Mouse (Mus musculus) C2C12 (cell line): ENCODE data around the gene Sema5b.

Source experiments
- CEBPB ChIP-seq: IDR thresholded peaks from one replicate; pipeline ENCODE4 v1.6.1; 2011; ENCODE audit warnings: low read depth, mild to moderate bottlenecking, control low read depth, moderate library complexity
- CTCF ChIP-seq: IDR thresholded peaks from one replicate; pipeline ENCODE4 v1.5.1; 2011; ENCODE audit not compliant: control insufficient read depth, insufficient read depth, insufficient read length
- FOSL1 ChIP-seq: IDR thresholded peaks from one replicate; pipeline ENCODE4 v1.8.0; 2011; ENCODE audit warnings: mild to moderate bottlenecking, low read length; ENCODE audit not compliant: poor library complexity, insufficient read depth, severe bottlenecking

- no peak for TF ChIP-seq CTCF
- no peak for TF ChIP-seq FOSL1
- TF ChIP-seq CEBPB: no peak
Observed at GRCm38 (mm10) chr16:35691606-35692005, 150.7 kb downstream of the Sema5b start.
